Mouse (Mus musculus) heart, postnatal 14 days (tissue): ENCODE measurements around the gene Bzw1. TPM values are rescaled to one million over a fixed set of nuclear protein-coding genes. Genes with fewer than 3 reads are reported as not detected.
A peak's percentile ranks its signal among the peaks of the same experiment; 100 is the strongest.
"Not testable (repeated sequence)": the region's sequence is repeated elsewhere in the genome, so short reads cannot be mapped to it uniquely, and the experiment has no call there.

Experiments used
- DNase-seq, 2 experiments: peaks; one replicate each; pipeline ENCODE4 v3.0.0; 2021 to 2022
- intact Hi-C: fragments of 180-260 bp; cut with DNase I; formaldehyde crosslinking; loops from one replicate; pipeline ENCODE4 v1.15.1; 2025
- long read RNA-seq, 2 experiments: library from polyadenylated mRNA; stranded (forward); transcript quantifications; one replicate each; pipeline ENCODE4 v2.0.0; 2021
- total RNA-seq, 2 experiments: library from RNA; stranded (reverse); gene quantifications; 2 replicates each; pipeline ENCODE4 v1.2.3; 2021

Bzw1 gene
- total RNA-seq = 10 to 100 TPM; 74.3 to 83.6 TPM
- long read RNA-seq, experiment 1, transcript Bzw1-201 (12 exons, 3,876 nt) = major isoform, 207 of 219 reads
- long read RNA-seq, experiment 1, partial matches to known transcripts = 5 of 219 reads
- long read RNA-seq, experiment 1, other reads (novel, unspliced or antisense) = 7 of 219 reads
- long read RNA-seq, experiment 2, transcript Bzw1-201 (12 exons, 3,876 nt) = major isoform, 223 of 233 reads
- long read RNA-seq, experiment 2, partial matches to known transcripts = 8 of 233 reads
- long read RNA-seq, experiment 2, other reads (novel, unspliced or antisense) = 2 of 233 reads

DNA sequence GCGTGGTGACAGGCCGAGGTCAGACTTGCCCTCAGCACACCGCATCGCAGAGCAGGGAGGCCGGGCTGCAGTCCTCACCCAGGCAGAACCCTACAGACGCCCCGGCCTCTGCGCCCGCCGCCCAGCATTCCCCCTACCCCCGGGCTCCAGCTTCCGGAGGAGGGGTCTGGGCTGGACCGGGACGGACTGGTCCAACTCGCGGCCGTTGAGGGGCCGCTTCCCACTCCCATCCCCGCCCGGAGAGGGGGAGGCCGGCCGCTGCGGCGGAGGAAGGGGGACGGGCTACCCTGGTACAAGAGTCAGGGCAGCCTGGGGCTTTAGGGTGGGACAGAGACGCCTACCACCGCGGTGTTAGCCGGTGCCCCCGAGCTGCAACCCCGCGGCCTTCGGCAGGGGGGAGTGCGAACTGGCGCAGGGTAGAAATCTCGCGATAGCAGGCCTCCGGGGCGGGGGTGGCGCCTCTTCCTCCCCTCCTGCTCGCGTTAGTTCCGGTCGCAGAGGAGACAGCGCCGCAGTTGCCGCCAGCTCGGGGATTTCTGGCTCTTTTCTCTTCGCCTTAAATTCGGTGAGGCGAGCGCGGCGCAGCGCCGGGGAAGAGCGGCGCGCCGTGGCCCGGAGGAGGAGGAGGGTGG lies at the start of gene Bzw1:
Bzw1 (plus strand) TSS at position 247 of the 632 bp plus-strand sequence.
- peak; percentile 95 for DNase-seq
- intact Hi-C loops = loop anchor here (5.0 to 10.0 kb wide), 2 partner anchors 95 to 988 kb away; partner anchors contain the start of genes Maip1 and Tyw5

- intact Hi-C loops = no loop called here
- DNase-seq = no peak
Observed at GRCm38 (mm10) chr1:58343861-58344260, 48.8 kb upstream of the Bzw1 start.

DNA sequence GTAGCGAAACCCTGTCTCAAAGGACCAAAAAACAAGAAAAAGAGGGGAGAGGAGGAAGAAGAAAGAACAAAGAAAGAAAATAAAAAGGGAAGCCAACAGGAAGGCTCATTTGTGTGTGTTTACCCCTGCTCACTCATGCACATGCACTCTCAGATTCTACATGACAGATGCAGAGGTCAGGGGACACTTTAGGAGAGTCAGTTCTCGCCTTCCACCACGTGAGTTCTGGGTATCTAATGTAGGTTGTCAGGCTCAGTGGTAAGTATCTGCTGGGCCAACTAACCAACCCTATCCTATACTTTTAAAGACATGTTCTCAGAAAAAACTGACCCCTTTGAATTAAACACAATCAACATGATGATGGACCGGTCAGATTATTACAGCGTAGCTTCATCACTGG lies 48.1 kb upstream of the Bzw1 start:
- intact Hi-C loops = no loop called here
- DNase-seq = no peak

DNA sequence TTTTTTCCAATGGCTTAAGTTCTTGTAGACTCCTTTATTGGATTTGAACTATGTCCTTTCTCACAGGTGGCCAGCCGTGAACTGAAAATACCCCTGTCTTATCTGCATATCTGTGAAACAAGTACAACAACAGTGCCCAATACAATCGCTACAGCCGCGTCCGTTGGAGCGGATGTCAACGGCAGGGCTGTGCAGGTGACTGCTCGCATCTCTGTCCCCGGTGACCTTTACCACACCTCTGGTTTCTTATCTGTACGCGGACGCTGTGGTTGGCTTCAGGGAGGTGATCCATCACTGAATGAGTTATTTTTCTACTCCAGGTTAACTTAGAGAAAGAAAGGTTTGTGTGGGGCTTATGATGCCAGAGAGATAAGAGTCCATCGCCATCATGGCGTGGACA lies 46.5 kb upstream of the Bzw1 start:
- intact Hi-C loops = no loop called here
- no peak for DNase-seq

- intact Hi-C loops = no loop called here
- DNase-seq = no peak
Observed at GRCm38 (mm10) chr1:58348712-58349111, 44.0 kb upstream of the Bzw1 start.

GRCm38 (mm10) chr1:58353238-58353893 lies 39.3 kb upstream of the Bzw1 start:
- intact Hi-C loops = no loop called here
- no peak for DNase-seq

- DNase-seq = peak; percentile 54 to 67
- intact Hi-C loops = no loop called here
Observed at GRCm38 (mm10) chr1:58358958-58359901, 33.5 kb upstream of the Bzw1 start.

DNA sequence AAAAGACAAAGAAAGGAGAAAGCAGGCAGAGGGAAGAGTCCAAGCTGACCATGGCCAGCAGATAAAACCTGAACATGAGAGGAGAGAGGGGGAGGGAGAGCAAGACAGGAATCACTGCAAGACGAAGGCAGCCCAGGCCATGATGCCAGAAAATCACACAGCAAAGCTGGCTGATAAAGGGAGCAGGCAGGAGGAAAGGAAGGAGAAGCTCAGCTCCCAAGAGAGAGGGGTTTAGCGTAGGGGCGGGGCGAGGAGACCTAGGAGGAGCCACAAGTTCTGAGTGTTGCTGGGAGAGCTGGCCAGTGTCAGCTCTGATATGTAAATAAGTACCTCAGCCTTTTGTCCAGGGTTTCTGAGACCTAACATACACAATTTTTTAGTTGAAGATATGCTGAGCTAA lies 30.4 kb upstream of the Bzw1 start:
- peak in 1 of 2 experiments; percentile 29 for DNase-seq
- intact Hi-C loops = no loop called here

DNA sequence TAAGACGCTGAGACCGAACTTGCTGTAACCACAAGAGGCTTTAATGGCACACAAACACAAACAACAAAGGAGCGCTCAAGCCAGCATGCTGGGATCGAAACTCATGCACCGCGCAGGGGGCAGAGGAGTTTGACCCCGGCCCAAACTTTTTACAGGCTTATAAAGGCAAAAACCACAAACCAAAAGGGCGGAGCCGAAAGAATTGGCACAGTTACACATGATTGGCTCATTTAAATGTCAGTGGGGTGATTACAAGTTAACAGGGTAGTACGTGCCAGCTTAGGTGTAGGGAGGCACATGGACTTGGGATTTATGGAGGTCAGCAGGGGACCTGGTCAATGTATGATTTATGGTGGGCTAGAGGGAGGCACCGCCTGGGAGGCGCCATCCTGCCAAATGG lies 28.1 kb upstream of the Bzw1 start:
- no peak for DNase-seq
- intact Hi-C loops = no loop called here

DNA sequence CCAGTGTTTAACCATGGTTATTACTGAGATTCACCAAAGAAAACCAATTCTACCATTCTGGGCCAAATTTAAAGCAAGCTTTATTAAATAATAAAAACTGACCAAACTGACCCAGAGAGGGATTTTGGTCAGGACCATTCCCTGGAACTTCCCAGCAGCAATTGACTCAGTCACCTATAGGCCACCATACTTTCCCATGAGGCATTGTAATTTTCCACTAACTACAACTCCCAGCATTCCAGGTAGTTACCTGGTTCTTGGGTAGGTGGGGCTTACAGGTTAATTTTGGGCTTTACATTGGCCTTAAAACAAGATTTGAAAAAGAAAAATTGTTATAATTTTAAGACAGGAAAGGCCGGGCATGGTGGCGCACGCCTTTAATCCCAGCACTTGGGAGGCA lies 26.9 kb upstream of the Bzw1 start:
- no peak for DNase-seq
- intact Hi-C loops = no loop called here

DNA sequence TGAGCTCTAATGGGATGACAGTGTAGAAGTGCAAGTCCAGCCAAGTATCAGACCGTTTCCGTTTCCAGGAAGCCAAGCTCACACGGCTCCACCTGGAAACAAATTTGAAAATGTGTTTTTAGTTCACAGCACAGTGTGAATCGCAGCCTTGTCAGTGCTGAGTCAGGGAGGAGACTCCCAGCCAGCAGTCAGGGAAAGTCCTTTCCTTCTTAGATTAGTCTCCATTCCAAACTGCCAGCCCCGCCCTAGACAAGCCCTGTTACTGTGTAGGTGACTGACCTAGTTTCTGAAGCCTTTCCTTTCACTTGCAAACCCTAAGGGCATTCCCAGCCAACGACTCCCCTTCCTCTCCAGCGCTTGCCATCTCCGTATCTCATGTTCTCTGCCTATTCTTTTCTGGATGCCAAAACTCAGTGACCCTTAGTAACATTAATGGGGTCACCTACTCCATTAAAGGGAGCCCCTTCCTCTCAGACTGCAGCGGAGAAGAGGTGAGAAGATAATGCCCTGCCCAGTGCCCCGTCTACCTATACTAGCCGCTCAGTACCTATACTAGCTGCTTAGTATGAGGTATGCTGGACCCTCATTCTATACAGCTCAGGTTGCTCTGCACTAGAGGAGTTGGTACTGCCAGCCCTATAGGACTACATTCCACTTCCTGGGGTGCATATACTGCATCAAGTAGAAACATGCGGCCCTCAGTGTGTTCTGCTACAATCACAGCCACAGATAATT lies 25.8 kb upstream of the Bzw1 start:
- intact Hi-C loops = no loop called here
- DNase-seq = peak in 1 of 2 experiments; percentile 8

GRCm38 (mm10) chr1:58369716-58370115 lies 23.0 kb upstream of the Bzw1 start:
- DNase-seq = no peak
- intact Hi-C loops = no loop called here

GRCm38 (mm10) chr1:58374266-58374665 lies 18.4 kb upstream of the Bzw1 start:
- DNase-seq, intact Hi-C loops: not testable (repeated sequence)

GRCm38 (mm10) chr1:58375574-58376147 lies 17.0 kb upstream of the Bzw1 start:
- intact Hi-C loops = no loop called here
- no peak for DNase-seq

GRCm38 (mm10) chr1:58382586-58383281 lies 10.0 kb upstream of the Bzw1 start:
- no peak for DNase-seq
- intact Hi-C loops = no loop called here

DNA sequence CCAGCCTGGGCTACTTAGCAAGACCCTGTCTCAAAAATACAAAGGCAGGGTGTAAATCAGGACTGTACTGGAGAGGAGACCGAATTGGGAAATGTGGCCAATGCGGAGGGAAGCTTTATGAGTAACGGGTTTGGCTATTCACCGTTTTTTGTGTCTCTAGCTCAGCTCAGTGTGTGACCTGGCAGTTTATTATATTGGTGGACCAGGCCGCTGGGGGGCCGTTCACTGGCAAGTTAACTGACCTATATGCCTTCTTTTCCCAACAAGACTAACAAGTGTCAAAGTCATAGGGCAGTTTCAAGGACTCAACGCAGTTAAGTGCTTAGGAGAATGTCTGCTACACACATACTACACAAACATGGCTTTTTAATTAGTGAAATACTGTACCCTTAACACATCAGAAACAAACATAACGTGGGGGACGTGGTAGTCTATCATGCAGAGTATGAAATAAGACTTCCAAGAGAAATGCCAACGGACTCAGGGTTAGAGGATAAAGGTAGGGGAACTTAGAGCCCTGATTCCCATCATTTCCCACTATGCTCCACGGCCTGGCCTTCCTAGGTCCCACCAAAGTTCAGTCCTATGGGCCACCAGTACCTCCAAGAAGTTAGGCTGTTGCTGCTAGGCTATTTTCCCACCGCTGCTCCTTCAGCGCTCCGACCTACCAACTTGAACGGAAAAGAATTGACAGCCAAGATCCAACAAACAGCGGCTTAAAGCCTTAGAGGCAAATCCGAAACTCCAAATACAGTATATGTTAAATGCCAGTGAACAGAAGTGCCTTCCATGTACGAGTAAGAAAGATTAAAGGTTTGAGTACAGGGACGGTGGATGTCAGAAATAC lies 1.1 kb upstream of the Bzw1 start:
- DNase-seq = peak in 1 of 2 experiments; percentile 11
- intact Hi-C loops = loop anchor here (5.0 to 10.0 kb wide), 2 partner anchors 94 to 987 kb away; partner anchors contain the start of genes Maip1 and Tyw5

DNA sequence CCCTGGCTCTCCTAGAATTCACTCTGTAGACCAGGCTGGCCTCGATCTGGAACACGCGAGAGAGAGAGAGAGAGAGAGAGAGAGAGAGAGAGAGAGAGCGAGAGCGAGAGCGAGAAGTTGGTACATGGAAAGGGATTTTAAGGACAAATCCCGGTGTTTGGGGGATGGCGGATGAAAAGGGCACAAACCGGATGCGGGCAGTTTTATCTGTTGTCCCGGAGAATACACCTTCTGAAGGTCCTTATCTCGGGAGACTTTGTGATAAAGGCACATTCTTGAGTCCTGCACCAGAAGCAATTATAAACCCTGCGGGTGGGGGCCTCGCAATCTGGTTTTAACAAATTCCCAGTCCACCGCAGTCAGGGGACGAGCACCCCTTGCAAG lies 438 bp upstream of the Bzw1 start:
- DNase-seq = no peak
- intact Hi-C loops = loop anchor here (5.0 to 10.0 kb wide), 2 partner anchors 95 to 987 kb away; partner anchors contain the start of genes Maip1 and Tyw5
